Comparison of ENCODE assay signal across 17 mouse cellular contexts in the genomic region with DNA sequence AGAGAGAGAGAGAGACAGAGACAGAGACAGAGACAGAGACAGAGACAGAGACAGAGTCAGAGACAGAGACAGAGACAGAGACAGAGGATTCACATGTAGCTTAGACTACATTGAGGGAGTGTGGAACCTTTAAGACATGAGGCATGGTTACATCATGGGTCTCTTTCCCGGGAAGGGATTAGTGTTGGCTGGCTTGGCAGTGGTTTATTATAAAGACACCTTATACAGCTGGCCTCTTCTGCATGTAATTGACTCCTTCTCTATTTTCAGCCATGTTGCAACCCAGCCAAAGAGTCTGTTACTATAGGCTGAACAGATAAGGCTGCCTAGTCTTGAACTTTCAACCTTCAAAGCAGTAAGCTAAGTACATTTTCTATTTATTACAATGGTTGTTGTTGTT. TPM values are rescaled to one million over a fixed set of nuclear protein-coding genes. Genes with fewer than 3 reads are reported as not detected.
A peak's percentile ranks its signal among the peaks of the same experiment; 100 is the strongest.
DNase-seq lines count a peak whose midpoint lies in the region; TF ChIP-seq lines count a peak whose summit lies in the region.
"Had no signal": no experiment of that assay in that cellular context is flagged by ENCODE, and none has a peak within 500 bp of the region (broad histone marks: within the 10 kb centered on the region; RNA-seq: fewer than 3 reads in every experiment).

No protein-coding gene starts in this region.

- intact Hi-C loops in gastrocnemius, adult 2 months (cut with DNase I), result no loop called here

- H3K27me3 ChIP-seq in MEL (ENCODE audit: control insufficient read depth in 1 of 2, insufficient read depth in 2 of 2, low read length in 2 of 2), result no peaks in the 10 kb centered on the region
- H3K27me3 ChIP-seq: forebrain, embryonic 13.5 days; intestine, embryonic 15.5 days had no signal

- peaks cover 0 to 15% of the 10 kb centered on the region in 2 experiments; a peak in 2 of 4 replicates for H3K36me3 ChIP-seq in MEL (ENCODE audit: control insufficient read depth in 1 of 2, insufficient read depth in 2 of 2, low read length in 2 of 2)
- H3K36me3 ChIP-seq: heart, embryonic 12.5 days; hindbrain, embryonic 10.5 days; intestine, embryonic 15.5 days had no signal

- no peaks in the 10 kb centered on the region for H3K9me3 ChIP-seq in MEL (replicated peaks; ENCODE audit: insufficient read depth, low read length)
- H3K9me3 ChIP-seq: forebrain, embryonic 13.5 days; hindbrain, embryonic 10.5 days; intestine, embryonic 15.5 days had no signal

- no peak for TF ChIP-seq POLR2A in MEL (IDR thresholded peaks at IDR 0.05; ENCODE audit: control insufficient read depth in 1 of 2, insufficient read depth in 1 of 2, low read depth in 1 of 2, low read length in 2 of 2, poor library complexity in 1 of 2)
- no peak for TF ChIP-seq POLR2A in bone marrow macrophage, adult 2 months (IDR thresholded peaks at IDR 0.05; ENCODE audit: borderline replicate concordance, low read depth, low read length)

- TF ChIP-seq RAD21 in MEL (IDR thresholded peaks at IDR 0.05; ENCODE audit: low read depth, low read length), result no peak

- H3K9ac ChIP-seq in MEL (ENCODE audit: control insufficient read depth, low read depth, low read length, poor library complexity, severe bottlenecking), result no peak overlapping the region
- H3K9ac ChIP-seq: forebrain, embryonic 13.5 days; forebrain, postnatal 0 days; heart, embryonic 12.5 days; hindbrain, embryonic 14.5 days; intestine, embryonic 15.5 days had no signal

- peak overlapping the region; percentile 35 for H3K27ac ChIP-seq in gastrocnemius, adult 2 months
- H3K27ac ChIP-seq in MEL (ENCODE audit: control insufficient read depth, low read depth, low read length), result no peak overlapping the region
- H3K27ac ChIP-seq in bone marrow macrophage, adult 2 months (ENCODE audit: insufficient read depth, low read depth, low read length), result peak overlapping the region; percentile 57
- H3K27ac ChIP-seq: forebrain, embryonic 13.5 days; hindbrain, embryonic 10.5 days; hindbrain, embryonic 14.5 days; intestine, embryonic 15.5 days had no signal

- DNase-seq in gastrocnemius, adult 2 months, result no peak
- DNase-seq in gastrocnemius, postnatal 4 days (ENCODE audit: low spot score in 2 of 2), result no peak
- DNase-seq in MEL (ENCODE audit: low read depth, low spot score), result peak; percentile 18
- peak; percentile 68 for DNase-seq in skeletal muscle tissue, adult 2 months (ENCODE audit: low read depth, low spot score)
- DNase-seq in ovary, postnatal 10 days (ENCODE audit: low spot score), result no peak
- no peak for DNase-seq in right cerebral cortex, adult 18-20 months
- DNase-seq: adrenal gland, postnatal 14 days; cerebellum, adult 2 months; cerebellum, postnatal 10 days; forebrain, postnatal 0 days; gastrocnemius, postnatal 10 days had no signal

- no peaks in the 10 kb centered on the region for H3K79me2 ChIP-seq in MEL (ENCODE audit: control insufficient read depth, insufficient read depth, low read length, poor library complexity)

- H3K4me1 ChIP-seq in MEL (ENCODE audit: control insufficient read depth in 1 of 2, insufficient read depth in 2 of 2, low read length in 2 of 2), result peaks cover 21 to 35% of the 10 kb centered on the region in 2 experiments
- peaks cover 41% of the 10 kb centered on the region for H3K4me1 ChIP-seq in bone marrow macrophage, adult 2 months (ENCODE audit: control insufficient read depth, insufficient read depth, low read length)
- H3K4me1 ChIP-seq: forebrain, embryonic 13.5 days had no signal

- H3K4me3 ChIP-seq in gastrocnemius, adult 2 months, result no peak overlapping the region
- H3K4me3 ChIP-seq in MEL (ENCODE audit: control insufficient read depth in 1 of 2, insufficient read depth in 1 of 2, low read depth in 2 of 2, low read length in 2 of 2), result no peak overlapping the region
- H3K4me3 ChIP-seq in bone marrow macrophage, adult 2 months (ENCODE audit: insufficient read depth, low read length), result no peak overlapping the region
- H3K4me3 ChIP-seq: forebrain, embryonic 13.5 days; heart, embryonic 12.5 days; hindbrain, embryonic 10.5 days; intestine, embryonic 15.5 days had no signal

- TF ChIP-seq CTCF in gastrocnemius, adult 2 months (IDR thresholded peaks at IDR 0.05), result no peak
- TF ChIP-seq CTCF in MEL (IDR thresholded peaks at IDR 0.05 in 2 of 3, conservative IDR thresholded peaks at IDR 0.05 in 1 of 3; ENCODE audit: control insufficient read depth in 1 of 3, insufficient read depth in 1 of 3, low read depth in 2 of 3, low read length in 3 of 3, poor library complexity in 1 of 3, severe bottlenecking in 1 of 3), result no peak
- TF ChIP-seq CTCF in bone marrow macrophage, adult 2 months (IDR thresholded peaks at IDR 0.05; ENCODE audit: low read depth, low read length), result no peak

- TF ChIP-seq EP300 in MEL (IDR thresholded peaks at IDR 0.05; ENCODE audit: low read depth in 1 of 2, low read length in 2 of 2), result no peak

TF ChIP-seq in MEL, 35 proteins besides CTCF, POLR2A, EP300 and RAD21:
- TF ChIP-seq TBP (IDR thresholded peaks at IDR 0.05; ENCODE audit: low read depth, low read length) (no peak), ZKSCAN1 (IDR thresholded peaks at IDR 0.05; ENCODE audit: low read depth, low read length) (no peak), MAZ (IDR thresholded peaks at IDR 0.05; ENCODE audit: low read depth, low read length) (no peak), CHD1 (IDR thresholded peaks at IDR 0.05; ENCODE audit: low read depth, low read length) (no peak), MYB (IDR thresholded peaks at IDR 0.05; ENCODE audit: low read depth, low read length) (no peak), MXI1 (IDR thresholded peaks at IDR 0.05; ENCODE audit: low read depth, low read length) (no peak), KAT2A (conservative IDR thresholded peaks at IDR 0.05; ENCODE audit: low read depth, low read length) (no peak), MYC (IDR thresholded peaks at IDR 0.05; ENCODE audit: low read depth, low read length) (no peak), ZMIZ1 (IDR thresholded peaks at IDR 0.05; ENCODE audit: low read depth, low read length) (no peak), BHLHE40 (IDR thresholded peaks at IDR 0.05; ENCODE audit: borderline replicate concordance, low read depth, low read length) (no peak), ETS1 (IDR thresholded peaks at IDR 0.05; ENCODE audit: low read depth, low read length) (no peak), JUND (IDR thresholded peaks at IDR 0.05; ENCODE audit: low read depth, low read length) (no peak), MAX (IDR thresholded peaks at IDR 0.05; ENCODE audit: low read length) (no peak), RCOR1 (IDR thresholded peaks at IDR 0.05; ENCODE audit: low read depth, low read length) (no peak), HCFC1 (IDR thresholded peaks at IDR 0.05; ENCODE audit: low read depth, low read length) (no peak)

RNA-seq across cellular contexts. Expression of a gene that starts 21.1 kb away (rescaled TPM):
- total RNA-seq in gastrocnemius, adult 2 months (2021), result 10 to 100 TPM; 40.6 to 59.3 TPM
- 10 to 100 TPM; 90.0 to 97.4 TPM for total RNA-seq in gastrocnemius, postnatal 4 days (2021)
- 1.8 and 2.3 TPM in 2 replicates for total RNA-seq in MEL (2012; rRNA removed)
- 1 to 10 TPM in 1 of 2 experiments, not detected in 1; 8.7 TPM for polyA plus RNA-seq in MEL (2012; ENCODE audit: insufficient read depth in 1 of 2, insufficient read length in 2 of 2, low read depth in 1 of 2, low replicate concordance in 2 of 2, missing spikeins in 1 of 2)
- polyA plus RNA-seq in bone marrow macrophage, adult 2 months (2012; ENCODE audit: insufficient read depth, insufficient read length, missing spikeins), result 31.7 and 34.8 TPM in 2 replicates

RNA-seq across cellular contexts. Expression of a gene that starts 52.0 kb away (rescaled TPM):
- 10 to 100 TPM; 97.4 to 99.1 TPM for total RNA-seq in gastrocnemius, adult 2 months (2021)
- total RNA-seq in gastrocnemius, postnatal 4 days (2021), result 100 to 1,000 TPM; 111 to 124 TPM
- total RNA-seq in MEL (2012; rRNA removed), result 7.3 and 7.6 TPM in 2 replicates
- polyA plus RNA-seq in MEL (2012; ENCODE audit: insufficient read depth in 1 of 2, insufficient read length in 2 of 2, low read depth in 1 of 2, low replicate concordance in 2 of 2, missing spikeins in 1 of 2), result 10 to 100 TPM in 1 of 2 experiments, not detected in 1; 40.5 TPM
- polyA plus RNA-seq in bone marrow macrophage, adult 2 months (2012; ENCODE audit: insufficient read depth, insufficient read length, missing spikeins), result 61.4 and 62.5 TPM in 2 replicates

Comparison
In these comparisons a context has a peak if more than half of its experiments do, and no peak if none do; other contexts are left out.
1. DNase-seq: peak in MEL (single experiment) and skeletal muscle tissue, adult 2 months (single experiment); none in gastrocnemius, adult 2 months (single experiment), gastrocnemius, postnatal 4 days (0 of 2), ovary, postnatal 10 days (single experiment) and right cerebral cortex, adult 18-20 months (single experiment).
2. RNA of a gene that starts 21.1 kb away (total RNA-seq): 90.0 to 97.4 TPM in gastrocnemius, postnatal 4 days and 40.6 to 59.3 TPM in gastrocnemius, adult 2 months; 1.8 to 2.3 TPM in MEL; every median in the first group is over 10 times any median in the second.
3. RNA of a gene that starts 52.0 kb away (total RNA-seq): 111 to 124 TPM in gastrocnemius, postnatal 4 days and 97.4 to 99.1 TPM in gastrocnemius, adult 2 months; 7.3 to 7.6 TPM in MEL; every median in the first group is over 10 times any median in the second.